Mouse (Mus musculus) forebrain, embryonic 15.5 days (tissue): ENCODE measurements around the gene Macf1. TPM values are rescaled to one million over a fixed set of nuclear protein-coding genes. Genes with fewer than 3 reads are reported as not detected.

Experiments used
- ATAC-seq: fragments of 200-750 bp; cut with Nextera tagmentation; replicated peaks from 2 replicates; pipeline ENCODE4 v1.8.0; 2017; ENCODE audit warnings: mild to moderate bottlenecking, moderate TSS enrichment, moderate library complexity
- H3K27ac ChIP-seq: fragments of 300-500 bp; sonication (generic); replicated peaks from 2 replicates; pipeline ENCODE4 v1.5.1; 2015; ENCODE audit warnings: mild to moderate bottlenecking, inconsistent platforms
- H3K27me3 ChIP-seq: fragments of 300-500 bp; sonication (generic); 2 replicates; pipeline ENCODE4 v1.6.1; 2015; ENCODE audit warnings: inconsistent platforms
- H3K36me3 ChIP-seq: fragments of 300-500 bp; sonication (generic); 2 replicates; pipeline ENCODE4 v1.6.1; 2015; ENCODE audit warnings: mild to moderate bottlenecking, inconsistent platforms
- H3K4me1 ChIP-seq: fragments of 300-500 bp; sonication (generic); 2 replicates; pipeline ENCODE4 v1.6.1; 2015; ENCODE audit warnings: inconsistent platforms
- H3K4me2 ChIP-seq: fragments of 300-500 bp; sonication (generic); replicated peaks from 2 replicates; pipeline ENCODE4 v1.6.1; 2015; ENCODE audit warnings: mild to moderate bottlenecking, inconsistent platforms
- H3K4me3 ChIP-seq: fragments of 300-500 bp; sonication (generic); 2 replicates; pipeline ENCODE4 v1.5.1; 2015; ENCODE audit warnings: mild to moderate bottlenecking, inconsistent platforms
- H3K9ac ChIP-seq: fragments of 300-500 bp; sonication (generic); replicated peaks from 2 replicates; pipeline ENCODE4 v1.6.1; 2015; ENCODE audit warnings: mild to moderate bottlenecking, inconsistent platforms
- H3K9me3 ChIP-seq: fragments of 300-500 bp; sonication (generic); 2 replicates; pipeline ENCODE4 v1.6.1; 2016; ENCODE audit warnings: inconsistent platforms
- WGBS: fragments of 180-500 bp; shearing (Covaris S2); methylation state at CpG from one replicate; pipeline ENCODE4 v1.1.7; 2015; ENCODE audit warnings: mixed read lengths; 5-methylcytosine and 5-hydroxymethylcytosine counted together
- polyA plus RNA-seq: library from polyadenylated mRNA; unstranded; fragments of >200 nt; fragmentation: Nextera tagmentation; extraction: Ambion mirVana; gene quantifications from 2 replicates; pipeline ENCODE4 v1.2.1, GENCODE M21; 2015

The Macf1 gene
- polyA plus RNA-seq, 1 experiment from 2014 or later: 76.0 TPM

GRCm38 (mm10) chr4:123607174-123607573 lies 77.0 kb downstream of the Macf1 start:
- WGBS: 91% methylated on average over 1 of the region's 1 CpGs
- Histone ChIP-seq H3K36me3 (no peaks in the 10 kb centered on the region), H3K4me1 (peaks cover 7% of the 10 kb centered on the region), H3K4me2 (no peak overlapping the region), H3K9me3 (no peaks in the 10 kb centered on the region), H3K27ac (no peak overlapping the region), H3K4me3 (no peak overlapping the region), H3K27me3 (no peaks in the 10 kb centered on the region), H3K9ac (no peak overlapping the region)
- no peak for ATAC-seq

- Histone ChIP-seq H3K4me1 (peaks cover 7% of the 10 kb centered on the region), H3K4me3 (no peak overlapping the region), H3K4me2 (no peak overlapping the region), H3K27ac (no peak overlapping the region), H3K36me3 (no peaks in the 10 kb centered on the region), H3K27me3 (no peaks in the 10 kb centered on the region), H3K9ac (no peak overlapping the region), H3K9me3 (no peaks in the 10 kb centered on the region)
- ATAC-seq: no peak
- 32% methylated on average over 5 of the region's 5 CpGs for WGBS
These were observed 78.2 kb downstream of the Macf1 start for GRCm38 (mm10) chr4:123605948-123606347.

GRCm38 (mm10) chr4:123605309-123605708 lies 78.9 kb downstream of the Macf1 start:
- ATAC-seq: no peak

GRCm38 (mm10) chr4:123602700-123603261 lies 81.4 kb downstream of the Macf1 start:
- Histone ChIP-seq H3K4me2 (no peak overlapping the region), H3K27ac (no peak overlapping the region), H3K9ac (no peak overlapping the region), H3K36me3 (no peaks in the 10 kb centered on the region), H3K27me3 (no peaks in the 10 kb centered on the region), H3K4me3 (no peak overlapping the region), H3K4me1 (peaks cover 9% of the 10 kb centered on the region), H3K9me3 (no peaks in the 10 kb centered on the region)
- 77% methylated on average over 2 of the region's 2 CpGs for WGBS
- ATAC-seq: no peak

More at GRCm38 (mm10) chr4:123605309-123605708, 78.9 kb downstream of the Macf1 start:
- Histone ChIP-seq H3K9ac (no peak overlapping the region), H3K4me1 (peaks cover 7% of the 10 kb centered on the region), H3K4me3 (no peak overlapping the region), H3K36me3 (no peaks in the 10 kb centered on the region), H3K27ac (no peak overlapping the region), H3K27me3 (no peaks in the 10 kb centered on the region), H3K4me2 (no peak overlapping the region), H3K9me3 (no peaks in the 10 kb centered on the region)
- 62% methylated on average over 1 of the region's 1 CpGs for WGBS

GRCm38 (mm10) chr4:123601036-123601435 lies 83.1 kb downstream of the Macf1 start:
- ATAC-seq: no peak
- H3K36me3 ChIP-seq: no peaks in the 10 kb centered on the region
- WGBS: 73% methylated on average over 1 of the region's 1 CpGs
- peaks cover 7% of the 10 kb centered on the region for H3K4me1 ChIP-seq
- H3K4me3 ChIP-seq: no peak overlapping the region
- H3K9ac ChIP-seq: no peak overlapping the region
- H3K9me3 ChIP-seq: no peaks in the 10 kb centered on the region
- no peak overlapping the region for H3K4me2 ChIP-seq
- no peak overlapping the region for H3K27ac ChIP-seq
- H3K27me3 ChIP-seq: no peaks in the 10 kb centered on the region

- peaks cover 18% of the 10 kb centered on the region for H3K4me1 ChIP-seq
- no peak overlapping the region for H3K27ac ChIP-seq
- WGBS: 75% methylated on average over 11 of the region's 11 CpGs
- no peak overlapping the region for H3K9ac ChIP-seq
- ATAC-seq: no peak
- no peaks in the 10 kb centered on the region for H3K9me3 ChIP-seq
- H3K27me3 ChIP-seq: no peaks in the 10 kb centered on the region
- H3K4me2 ChIP-seq: no peak overlapping the region
- H3K36me3 ChIP-seq: no peaks in the 10 kb centered on the region
- H3K4me3 ChIP-seq: no peak overlapping the region
These were observed 85.5 kb downstream of the Macf1 start for GRCm38 (mm10) chr4:123598519-123599228.

- Histone ChIP-seq H3K4me2 (no peak overlapping the region), H3K4me1 (peaks cover 43% of the 10 kb centered on the region), H3K4me3 (no peak overlapping the region), H3K27ac (peak overlapping the region; percentile 69), H3K9ac (no peak overlapping the region), H3K36me3 (no peaks in the 10 kb centered on the region), H3K27me3 (no peaks in the 10 kb centered on the region), H3K9me3 (no peaks in the 10 kb centered on the region)
- peak; percentile 64 for ATAC-seq
- WGBS: 31% methylated on average over 5 of the region's 5 CpGs
These were observed 89.8 kb downstream of the Macf1 start for GRCm38 (mm10) chr4:123594381-123594806.

- Histone ChIP-seq H3K4me1 (peaks cover 50% of the 10 kb centered on the region), H3K9ac (no peak overlapping the region), H3K4me3 (no peak overlapping the region), H3K27ac (peak overlapping the region; percentile 69), H3K9me3 (no peaks in the 10 kb centered on the region), H3K27me3 (no peaks in the 10 kb centered on the region), H3K4me2 (no peak overlapping the region), H3K36me3 (no peaks in the 10 kb centered on the region)
- no peak for ATAC-seq
- 46% methylated on average over 3 of the region's 3 CpGs for WGBS
These were observed 90.5 kb downstream of the Macf1 start for GRCm38 (mm10) chr4:123593664-123594063.

- no peaks in the 10 kb centered on the region for H3K27me3 ChIP-seq
- H3K4me3 ChIP-seq: no peak overlapping the region
- H3K4me1 ChIP-seq: peaks cover 51% of the 10 kb centered on the region
- WGBS: 79% methylated on average over 5 of the region's 5 CpGs
- ATAC-seq: no peak
- no peak overlapping the region for H3K4me2 ChIP-seq
- H3K27ac ChIP-seq: no peak overlapping the region
- no peaks in the 10 kb centered on the region for H3K9me3 ChIP-seq
- H3K9ac ChIP-seq: no peak overlapping the region
- H3K36me3 ChIP-seq: no peaks in the 10 kb centered on the region
These were observed 92.1 kb downstream of the Macf1 start for GRCm38 (mm10) chr4:123592046-123592445.

GRCm38 (mm10) chr4:123591026-123591635 lies 93.0 kb downstream of the Macf1 start:
- Histone ChIP-seq H3K9ac (no peak overlapping the region), H3K4me2 (no peak overlapping the region), H3K36me3 (no peaks in the 10 kb centered on the region), H3K27me3 (no peaks in the 10 kb centered on the region), H3K4me1 (peaks cover 51% of the 10 kb centered on the region), H3K4me3 (no peak overlapping the region), H3K27ac (no peak overlapping the region), H3K9me3 (no peaks in the 10 kb centered on the region)
- 69% methylated on average over 4 of the region's 4 CpGs for WGBS
- no peak for ATAC-seq

GRCm38 (mm10) chr4:123589496-123589895 lies 94.7 kb downstream of the Macf1 start:
- ATAC-seq: no peak
- WGBS: 57% methylated on average over 3 of the region's 3 CpGs
- Histone ChIP-seq H3K27me3 (no peaks in the 10 kb centered on the region), H3K4me3 (no peak overlapping the region), H3K9ac (no peak overlapping the region), H3K9me3 (no peaks in the 10 kb centered on the region), H3K4me2 (no peak overlapping the region), H3K4me1 (peaks cover 52% of the 10 kb centered on the region), H3K36me3 (no peaks in the 10 kb centered on the region), H3K27ac (peak overlapping the region; percentile 53; the same call in 1 of the 2 replicates)
